In the genomic region with DNA sequence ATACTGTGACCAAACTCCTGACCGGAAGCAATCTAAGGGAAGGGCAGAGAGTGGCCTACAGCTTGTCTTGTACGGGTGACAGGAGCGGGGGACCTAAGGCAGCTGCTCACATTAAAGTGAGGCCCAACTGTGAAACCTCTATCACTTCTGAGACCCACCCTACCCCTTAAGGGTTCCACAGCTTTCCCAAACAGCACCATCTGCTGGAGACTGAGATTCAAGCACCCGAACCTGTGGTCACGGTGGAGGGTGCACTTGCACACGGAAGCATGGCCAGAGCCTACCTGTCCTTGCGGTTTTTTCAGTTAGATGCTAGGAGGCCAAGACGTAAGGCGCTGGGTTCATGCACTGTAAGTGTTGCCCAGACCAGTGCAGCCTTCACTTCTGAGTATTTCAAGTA, we compare ENCODE assay signal across 8 mouse cellular contexts. TPM values are rescaled to one million over a fixed set of nuclear protein-coding genes. Genes with fewer than 3 reads are reported as not detected.
DNase-seq lines count a peak whose midpoint lies in the region; ATAC-seq lines count a peak whose summit lies in the region.

No protein-coding gene starts in this region.

- H3K4me2 ChIP-seq in hindbrain, embryonic 14.5 days (replicated peaks), result no peak overlapping the region
- H3K4me2 ChIP-seq in hindbrain, embryonic 12.5 days (replicated peaks), result no peak overlapping the region
- H3K4me2 ChIP-seq in hindbrain, embryonic 15.5 days, result no peak overlapping the region
- no peak overlapping the region for H3K4me2 ChIP-seq in midbrain, embryonic 13.5 days (replicated peaks)

- DNase-seq in CD4-positive, CD25-positive, alpha-beta regulatory T cell, adult 2 months (ENCODE audit: low read depth, low spot score), result peak; percentile 36
- DNase-seq in hindbrain, embryonic 14.5 days (ENCODE audit: low spot score), result peak; percentile 60
- DNase-seq in ES-CJ7 (ENCODE audit: low read depth, low spot score), result peak; percentile 67
- no peak for DNase-seq in yolk sac, embryonic 10.5 days (ENCODE audit: low spot score)

- peaks cover 9% of the 10 kb centered on the region for H3K4me1 ChIP-seq in hindbrain, embryonic 14.5 days (replicated peaks; ENCODE audit: control insufficient read depth, insufficient read depth, low read length)
- peaks cover 10% of the 10 kb centered on the region for H3K4me1 ChIP-seq in hindbrain, embryonic 12.5 days
- peaks cover 14% of the 10 kb centered on the region for H3K4me1 ChIP-seq in hindbrain, embryonic 15.5 days (replicated peaks)
- peaks cover 10% of the 10 kb centered on the region for H3K4me1 ChIP-seq in midbrain, embryonic 13.5 days (replicated peaks)

- no peak for ATAC-seq in CD4-positive, CD25-positive, alpha-beta regulatory T cell, adult 4 months
- peak; percentile 47; the same call in 1 of the 2 replicates for ATAC-seq in hindbrain, embryonic 14.5 days (ENCODE audit: low FRiP score)
- no peak for ATAC-seq in hindbrain, embryonic 12.5 days (ENCODE audit: low FRiP score)
- peak; percentile 27; the same call in 1 of the 2 replicates for ATAC-seq in hindbrain, embryonic 15.5 days (ENCODE audit: low FRiP score, low read depth)
- peak; percentile 27; the same call in 1 of the 2 replicates for ATAC-seq in midbrain, embryonic 13.5 days

- WGBS in hindbrain, embryonic 14.5 days, result 78% methylated on average over 9 of the region's 9 CpGs
- WGBS in hindbrain, embryonic 12.5 days, result 82% methylated on average over 9 of the region's 9 CpGs
- WGBS in hindbrain, embryonic 15.5 days, result 79% methylated on average over 9 of the region's 9 CpGs
- WGBS in midbrain, embryonic 13.5 days, result 82% methylated on average over 9 of the region's 9 CpGs

- no peak overlapping the region for H3K4me3 ChIP-seq in hindbrain, embryonic 14.5 days (replicated peaks; ENCODE audit: low read length)
- no peak overlapping the region for H3K4me3 ChIP-seq in hindbrain, embryonic 12.5 days
- H3K4me3 ChIP-seq in hindbrain, embryonic 15.5 days, result no peak overlapping the region
- H3K4me3 ChIP-seq in midbrain, embryonic 13.5 days (replicated peaks), result no peak overlapping the region

- H3K9ac ChIP-seq in hindbrain, embryonic 14.5 days, result no peak overlapping the region
- no peak overlapping the region for H3K9ac ChIP-seq in hindbrain, embryonic 12.5 days
- H3K9ac ChIP-seq in hindbrain, embryonic 15.5 days, result no peak overlapping the region
- no peak overlapping the region for H3K9ac ChIP-seq in midbrain, embryonic 13.5 days (replicated peaks)

- peaks cover 41% of the 10 kb centered on the region for H3K36me3 ChIP-seq in hindbrain, embryonic 14.5 days (replicated peaks; ENCODE audit: control insufficient read depth, insufficient read depth)
- peaks cover 41% of the 10 kb centered on the region for H3K36me3 ChIP-seq in hindbrain, embryonic 12.5 days
- H3K36me3 ChIP-seq in hindbrain, embryonic 15.5 days, result peaks cover 24% of the 10 kb centered on the region
- H3K36me3 ChIP-seq in midbrain, embryonic 13.5 days, result peaks cover 38% of the 10 kb centered on the region

- H3K9me3 ChIP-seq in hindbrain, embryonic 14.5 days (ENCODE audit: control insufficient read depth, low read length), result no peaks in the 10 kb centered on the region
- H3K9me3 ChIP-seq in hindbrain, embryonic 12.5 days (replicated peaks), result no peaks in the 10 kb centered on the region
- H3K9me3 ChIP-seq in hindbrain, embryonic 15.5 days, result no peaks in the 10 kb centered on the region
- no peaks in the 10 kb centered on the region for H3K9me3 ChIP-seq in midbrain, embryonic 13.5 days

- H3K27me3 ChIP-seq in hindbrain, embryonic 14.5 days (ENCODE audit: control insufficient read depth, insufficient read depth, low read length), result no peaks in the 10 kb centered on the region
- H3K27me3 ChIP-seq in hindbrain, embryonic 12.5 days, result no peaks in the 10 kb centered on the region
- H3K27me3 ChIP-seq in hindbrain, embryonic 15.5 days, result no peaks in the 10 kb centered on the region
- no peaks in the 10 kb centered on the region for H3K27me3 ChIP-seq in midbrain, embryonic 13.5 days

- H3K27ac ChIP-seq in hindbrain, embryonic 14.5 days, result no peak overlapping the region
- H3K27ac ChIP-seq in hindbrain, embryonic 12.5 days, result no peak overlapping the region
- H3K27ac ChIP-seq in hindbrain, embryonic 15.5 days (replicated peaks), result no peak overlapping the region
- no peak overlapping the region for H3K27ac ChIP-seq in midbrain, embryonic 13.5 days

RNA-seq across cellular contexts. Expression of a gene that starts 18.3 kb away (rescaled TPM):
- polyA plus RNA-seq in CD4-positive, CD25-positive, alpha-beta regulatory T cell, adult 4 months (2017; shearing (Covaris generic)), result not detected
- 0.55 and 0.59 TPM in 2 replicates for polyA plus RNA-seq in hindbrain, embryonic 14.5 days (2014; fragmentation: Nextera tagmentation; extraction: Ambion mirVana)
- 3.8 and 7.2 TPM in 2 replicates for polyA plus RNA-seq in hindbrain, embryonic 12.5 days (2016; fragmentation: Nextera tagmentation; extraction: Ambion mirVana)
- 1.8 and 2.0 TPM in 2 replicates for polyA plus RNA-seq in hindbrain, embryonic 15.5 days (2015; fragmentation: Nextera tagmentation; extraction: Ambion mirVana)
- 1.2 TPM in 1 of 2 replicates, not detected in the other for polyA plus RNA-seq in midbrain, embryonic 13.5 days (2015; fragmentation: Nextera tagmentation; extraction: Ambion mirVana)

RNA-seq across cellular contexts. Expression of a gene that starts 58.8 kb away (rescaled TPM):
- not detected for polyA plus RNA-seq in CD4-positive, CD25-positive, alpha-beta regulatory T cell, adult 4 months (2017; shearing (Covaris generic))
- polyA plus RNA-seq in hindbrain, embryonic 14.5 days (2014; fragmentation: Nextera tagmentation; extraction: Ambion mirVana), result 1.8 and 2.6 TPM in 2 replicates
- 1.3 and 1.4 TPM in 2 replicates for polyA plus RNA-seq in hindbrain, embryonic 12.5 days (2016; fragmentation: Nextera tagmentation; extraction: Ambion mirVana)
- polyA plus RNA-seq in hindbrain, embryonic 15.5 days (2015; fragmentation: Nextera tagmentation; extraction: Ambion mirVana), result 1.6 and 3.6 TPM in 2 replicates
- 0.82 and 1.5 TPM in 2 replicates for polyA plus RNA-seq in midbrain, embryonic 13.5 days (2015; fragmentation: Nextera tagmentation; extraction: Ambion mirVana)

Comparison
In these comparisons a context has a peak if more than half of its experiments do, and no peak if none do; other contexts are left out.
1. ATAC-seq: peak in hindbrain, embryonic 14.5 days (single experiment), hindbrain, embryonic 15.5 days (single experiment) and midbrain, embryonic 13.5 days (single experiment); none in CD4-positive, CD25-positive, alpha-beta regulatory T cell, adult 4 months (single experiment) and hindbrain, embryonic 12.5 days (single experiment).